Mouse (Mus musculus): ENCODE data around the gene Olfr270.

The Olfr270 gene

DNA sequence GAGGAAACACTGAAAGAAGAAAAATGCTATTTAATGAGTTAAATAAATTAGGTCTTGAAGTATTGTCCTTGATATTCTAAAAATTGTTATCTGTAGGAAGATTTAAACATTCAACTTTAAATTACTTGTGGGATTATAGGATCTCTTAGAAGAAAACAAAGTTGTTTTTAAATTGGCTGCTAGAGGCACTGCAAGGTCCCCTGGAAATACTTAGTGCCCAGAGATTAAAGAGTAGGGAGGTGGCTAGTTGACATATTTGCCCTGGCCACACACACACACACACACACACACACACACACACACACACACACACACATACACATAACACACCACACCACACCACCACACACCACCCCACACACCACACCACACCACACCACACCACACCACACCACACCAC is at the start of gene Olfr270:
TSS of gene Olfr270 (plus strand) at position 301 of the 400 bp plus-strand sequence.
- no peak for DNase-seq

DNA sequence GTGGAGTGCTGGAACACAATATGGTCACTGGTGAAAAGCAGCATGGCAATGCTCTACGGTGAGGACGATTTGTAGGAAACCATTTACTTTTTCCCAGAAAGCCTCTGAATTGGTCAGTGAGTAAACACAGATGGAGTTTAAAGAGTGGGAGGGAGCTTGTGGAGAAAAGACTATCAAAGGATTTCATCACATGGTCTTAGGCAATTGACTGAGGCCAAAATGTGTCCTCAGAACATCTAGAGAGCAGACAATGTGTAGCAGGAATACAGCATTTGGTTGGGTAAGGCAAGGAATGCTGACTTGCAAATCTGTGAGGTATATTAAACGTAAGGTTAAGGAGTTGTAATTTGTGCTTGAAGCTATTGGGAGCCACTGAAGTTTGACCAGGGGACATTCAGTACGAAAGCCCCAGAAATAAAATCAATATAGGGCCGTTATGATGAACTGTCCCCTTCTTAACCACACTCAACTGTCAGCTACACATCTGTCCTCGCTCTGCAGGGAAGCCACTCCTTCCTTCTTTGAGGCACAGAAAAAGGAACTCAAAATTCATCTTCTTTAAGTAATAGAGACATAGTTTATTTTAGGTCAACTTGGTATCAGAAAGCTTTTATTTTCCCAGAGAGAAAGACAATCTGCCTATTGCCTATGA is 47.6 kb upstream of the Olfr270 start:
- DNase-seq, result no peak

DNA sequence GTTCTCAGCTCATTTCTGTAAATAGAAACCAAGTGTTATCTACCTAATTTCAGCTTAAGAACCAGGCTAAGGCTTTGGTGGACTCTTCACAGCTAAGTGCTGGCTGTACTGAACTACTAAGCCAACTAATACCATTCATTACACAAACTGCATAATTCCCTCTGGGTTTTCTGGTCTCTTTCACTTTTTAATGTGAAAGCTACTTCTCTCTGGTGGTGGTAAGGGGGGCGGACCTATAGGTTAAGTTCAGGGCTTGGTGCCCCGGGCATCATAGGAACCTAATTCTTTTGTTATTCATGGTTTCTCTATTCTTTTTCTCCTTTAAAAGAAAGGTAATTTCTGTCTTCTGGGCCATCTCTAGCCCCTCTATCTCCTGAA is 47.0 kb upstream of the Olfr270 start:
- DNase-seq, result no peak

DNA sequence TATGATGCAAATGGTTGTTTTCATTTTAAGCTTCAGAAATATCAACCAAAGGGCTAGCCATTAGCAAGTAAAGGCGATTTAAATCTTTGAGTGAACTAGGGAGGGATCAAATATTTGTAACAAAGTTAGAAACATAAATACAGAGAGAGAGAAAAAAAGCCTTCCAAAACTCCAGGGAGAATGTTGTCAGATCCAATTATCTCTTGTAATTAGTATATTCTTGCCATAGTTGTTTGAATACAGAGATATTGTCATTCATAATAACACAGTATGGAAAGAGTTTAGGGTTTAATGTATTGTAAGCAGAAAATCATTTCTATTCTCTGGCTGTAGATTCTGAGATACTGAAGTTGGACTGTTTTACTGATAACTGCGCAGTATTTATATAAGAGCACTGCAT is 45.3 kb upstream of the Olfr270 start, which contains the start of gene Olfr272:
TSS of gene Olfr272 (minus strand) at position 101 of the 400 bp plus-strand sequence.
- DNase-seq, result no peak

DNA sequence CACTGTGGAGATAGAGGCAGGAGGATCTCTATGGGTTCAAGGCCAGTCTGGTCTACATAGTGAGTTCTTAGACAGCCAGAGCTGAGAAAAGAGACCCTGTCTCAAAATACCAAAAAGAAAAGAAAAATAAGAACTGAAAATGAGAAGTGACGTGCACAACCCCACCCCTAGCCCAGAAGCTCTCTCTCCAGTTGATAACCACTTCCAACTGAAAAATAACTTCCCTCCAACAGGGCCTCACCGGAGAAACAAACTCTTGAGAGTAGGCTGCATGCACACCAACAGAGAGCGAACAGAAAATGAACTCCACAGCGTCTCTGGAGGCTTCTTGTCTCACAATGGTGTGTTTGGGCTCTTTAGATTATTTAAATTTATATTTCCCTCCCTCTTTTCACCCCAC is 33.9 kb upstream of the Olfr270 start:
- DNase-seq, result no peak

DNA sequence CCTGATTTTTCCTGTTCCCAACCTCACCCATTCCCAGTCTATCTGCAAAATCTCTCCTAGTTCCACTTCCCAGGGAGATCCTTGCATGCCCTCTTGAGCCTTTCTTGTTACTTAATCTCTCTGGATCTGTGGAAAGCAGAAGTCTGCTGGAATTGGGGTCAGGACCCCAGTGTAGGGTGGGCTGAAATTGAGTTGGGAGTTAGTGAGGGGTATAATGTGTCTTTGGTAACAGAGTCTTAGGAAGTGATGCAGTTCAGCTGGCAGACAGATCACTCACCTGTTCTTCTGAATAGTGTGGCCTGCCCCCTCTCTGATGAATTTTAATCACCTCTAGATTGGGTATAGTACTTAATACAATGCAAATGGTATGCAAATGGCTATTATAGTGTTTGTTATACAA is 17.7 kb upstream of the Olfr270 start:
- DNase-seq, result no peak

DNA sequence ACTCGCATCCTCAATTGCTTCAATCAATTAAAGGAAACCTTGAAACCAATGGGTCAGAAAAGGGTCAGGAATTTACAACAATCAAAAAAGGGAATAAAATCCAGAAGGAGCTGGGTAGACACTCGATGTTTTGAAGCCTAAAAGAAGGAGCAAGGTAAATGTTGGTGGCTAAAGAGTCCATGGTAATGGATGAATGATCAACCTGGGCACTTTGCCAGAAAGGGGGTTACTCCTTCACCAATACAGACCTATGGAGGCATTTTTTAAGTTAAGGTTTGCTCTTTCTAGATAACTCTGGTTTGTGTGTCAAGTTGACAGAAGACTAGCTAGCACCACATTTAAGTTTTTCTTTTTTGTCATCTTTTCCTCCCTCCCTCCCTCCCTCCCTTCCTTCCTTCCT is 15.3 kb upstream of the Olfr270 start:
- no peak for DNase-seq

DNA sequence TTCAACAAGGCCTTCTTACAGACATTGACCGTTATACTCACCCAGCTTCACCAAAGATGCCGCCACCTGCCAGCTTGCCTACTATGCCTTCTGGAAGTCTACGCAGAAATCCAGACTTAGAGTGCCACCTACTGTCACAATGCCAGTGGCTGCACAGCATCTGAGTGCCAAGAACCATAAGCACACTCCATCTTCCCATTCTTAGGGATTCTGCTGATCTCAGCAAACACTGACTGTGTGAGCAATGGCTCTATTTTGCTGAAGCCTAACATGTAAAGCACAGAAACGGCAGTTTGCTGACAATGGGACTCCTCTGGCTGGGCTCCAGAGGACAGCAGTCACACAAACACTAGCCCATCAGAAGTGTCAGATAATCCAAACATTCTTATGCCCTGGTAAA is 5.7 kb upstream of the Olfr270 start:
- peak; percentile 15 to 37 for DNase-seq

DNA sequence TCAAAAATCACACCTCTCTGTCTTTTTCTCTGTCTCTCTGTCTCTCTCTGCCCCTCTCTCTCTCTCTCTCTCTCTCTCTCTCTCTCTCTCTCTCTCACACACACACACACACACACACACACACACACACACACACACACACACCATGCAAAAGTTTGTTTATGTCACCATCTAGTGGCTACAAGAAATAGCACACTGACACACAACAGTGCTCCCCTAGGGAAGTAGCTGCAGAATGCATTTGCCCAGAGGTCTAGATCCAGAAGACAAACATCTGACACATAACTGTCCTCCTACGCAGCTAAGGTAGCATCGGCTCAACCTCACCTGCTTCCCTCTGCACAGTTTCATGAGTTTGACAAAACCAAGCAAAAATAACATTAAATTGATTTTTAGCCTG is 20.9 kb downstream of the Olfr270 start:
- no peak for DNase-seq

DNA sequence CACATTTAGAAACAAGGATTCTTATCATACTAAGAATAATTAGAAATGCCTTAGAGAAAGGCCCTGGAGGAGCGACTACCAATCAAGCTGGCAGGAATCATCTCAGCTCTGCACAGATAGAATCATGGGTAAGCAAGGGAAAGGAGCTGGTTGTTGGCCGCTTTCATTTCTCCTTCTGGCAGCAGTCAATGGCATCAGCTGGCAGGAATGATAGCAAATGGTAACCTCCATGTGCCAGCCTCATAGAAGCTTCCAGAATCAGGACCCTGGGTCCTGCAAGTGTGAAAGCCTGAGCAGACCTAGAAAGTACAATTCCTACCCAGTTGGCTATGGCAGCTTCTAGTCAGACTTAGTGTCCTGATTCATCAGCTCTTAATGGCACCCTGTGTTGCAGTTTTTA is 21.9 kb downstream of the Olfr270 start:
- no peak for DNase-seq

DNA sequence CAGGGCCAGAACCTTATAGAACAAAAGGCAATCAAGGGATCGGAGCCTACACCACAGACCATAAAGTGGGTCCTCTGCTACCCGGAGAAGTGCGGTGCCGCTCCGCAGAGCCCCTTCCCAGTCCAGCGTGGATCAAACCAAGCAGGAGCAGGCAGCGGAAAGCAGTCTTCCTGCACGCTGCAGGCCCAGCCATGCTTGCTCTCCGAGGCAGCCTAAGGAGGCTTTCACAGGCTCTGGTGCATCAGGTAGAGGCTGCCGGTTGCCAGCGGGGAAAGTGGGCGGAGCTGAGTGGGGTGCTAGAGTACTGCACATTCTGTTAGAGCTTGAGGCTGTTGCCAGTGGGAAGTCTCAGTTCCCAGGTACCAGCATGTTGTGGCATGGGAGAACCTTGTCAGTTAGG is 24.9 kb downstream of the Olfr270 start, which contains the start of gene Nipsnap3a:
TSS of gene Nipsnap3a (plus strand) at position 25 of the 400 bp plus-strand sequence.
- peak; percentile 8 to 24 for DNase-seq

DNA sequence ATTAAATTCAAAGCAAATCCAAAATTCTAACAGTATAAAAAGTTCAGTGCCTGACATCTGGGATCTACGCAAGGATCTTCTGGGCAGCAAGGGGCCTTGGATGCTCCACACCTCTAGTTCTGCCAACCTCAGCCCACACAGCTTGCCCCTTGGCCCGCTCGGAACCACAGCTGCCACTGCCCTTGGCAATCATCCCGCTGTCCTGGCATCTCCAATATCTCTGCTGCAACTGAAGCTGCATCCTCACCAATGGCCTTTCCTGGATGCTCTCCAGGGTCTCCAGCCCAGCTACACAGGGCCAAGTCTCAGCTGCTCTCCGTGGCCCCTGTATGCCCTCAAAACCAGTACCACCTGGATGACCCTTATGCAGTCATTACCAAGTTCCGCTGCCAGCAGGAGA is 35.1 kb downstream of the Olfr270 start:
- no peak for DNase-seq

DNA sequence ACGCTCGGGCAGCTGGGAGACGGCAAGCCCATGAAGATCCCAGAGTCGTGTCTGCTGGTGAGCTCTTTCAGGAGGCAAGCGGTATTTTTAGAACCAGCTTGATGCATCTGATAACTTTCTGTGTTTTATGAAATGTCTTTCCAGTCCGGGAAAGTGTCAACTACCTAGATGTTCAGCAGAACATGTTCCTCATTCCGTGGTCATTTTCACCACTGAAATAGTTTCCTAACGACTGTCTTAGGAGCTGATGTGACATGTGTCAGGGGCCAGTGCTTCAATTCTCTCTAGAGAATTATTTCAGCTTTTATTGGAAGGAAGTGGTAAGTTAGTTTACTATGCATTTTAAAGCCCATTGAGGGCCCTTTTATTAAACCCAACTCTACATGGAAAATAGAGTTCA is 35.8 kb downstream of the Olfr270 start:
- no peak for DNase-seq

DNA sequence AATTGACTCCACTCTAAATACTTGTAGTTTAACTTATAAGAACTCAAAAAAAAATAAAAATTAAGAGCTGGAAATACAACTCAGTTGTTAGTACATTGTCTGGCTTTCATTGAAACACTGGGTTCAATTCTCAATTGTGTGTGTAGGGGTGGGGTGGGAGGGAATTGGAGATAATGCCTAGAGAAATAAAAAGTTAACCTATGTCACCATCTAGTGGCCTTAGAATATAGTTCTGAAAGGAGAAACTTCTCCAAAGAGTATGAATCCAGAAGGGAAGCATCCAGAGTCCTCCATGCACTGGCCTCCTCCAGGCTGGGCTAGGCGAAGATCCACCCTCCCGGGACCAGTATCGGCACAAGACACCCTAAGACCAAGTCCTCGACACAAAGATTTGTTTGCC is 44.8 kb downstream of the Olfr270 start:
- no peak for DNase-seq

DNA sequence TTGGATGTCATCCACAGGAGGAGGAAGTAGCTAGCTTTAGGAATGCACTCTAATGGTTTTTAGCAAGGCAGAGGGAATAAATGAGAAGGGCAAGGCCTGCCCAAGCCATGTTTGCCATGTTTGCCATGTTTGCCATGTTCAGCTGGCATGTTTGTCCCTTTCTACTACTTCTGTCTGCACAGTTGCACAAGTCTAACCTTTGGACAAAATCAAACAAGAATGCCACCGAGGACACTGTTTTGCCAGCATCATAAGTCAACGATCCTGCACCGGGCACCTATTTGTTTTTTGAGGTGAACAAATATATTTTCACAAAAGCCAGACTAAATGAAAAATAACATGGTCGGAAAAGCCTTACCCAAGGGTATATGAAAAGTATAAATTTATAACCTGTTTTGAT is 45.5 kb downstream of the Olfr270 start:
- DNase-seq, result no peak

DNA sequence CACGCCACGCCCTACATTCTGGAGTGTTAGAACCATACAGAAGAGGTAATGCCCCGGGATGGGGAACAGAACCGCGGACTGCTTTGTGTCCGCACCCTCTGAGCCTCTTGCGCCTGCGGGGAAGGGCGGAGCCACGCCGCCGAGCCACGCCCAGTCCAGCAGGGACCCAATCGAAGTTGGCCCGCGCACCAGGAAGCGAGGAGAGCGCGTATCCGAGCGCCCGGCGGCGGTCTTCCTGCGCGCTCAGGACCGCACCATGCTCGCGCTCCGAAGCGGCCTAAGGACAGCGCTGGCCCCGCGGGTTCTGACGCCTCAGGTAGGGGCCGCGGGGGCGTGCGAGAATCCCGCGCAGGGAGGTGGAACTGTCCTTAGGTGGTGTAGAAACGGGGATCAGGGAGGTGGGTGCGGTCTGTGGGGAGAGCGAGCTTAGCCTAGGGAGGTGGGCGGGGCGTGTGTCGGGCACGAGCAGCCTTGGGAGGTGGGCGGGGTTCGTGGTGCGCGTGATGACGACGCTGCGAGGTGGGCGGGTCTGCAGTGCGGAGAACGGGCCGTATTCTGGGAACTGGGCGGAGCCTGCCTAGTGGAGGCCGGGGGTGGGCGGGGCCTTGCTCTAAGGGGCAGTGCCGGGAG is 47.5 kb downstream of the Olfr270 start, which contains the start of gene Nipsnap3b:
TSS of gene Nipsnap3b (plus strand) at position 149 of the 630 bp plus-strand sequence.
- DNase-seq, result peak; percentile 97 to 98

DNA sequence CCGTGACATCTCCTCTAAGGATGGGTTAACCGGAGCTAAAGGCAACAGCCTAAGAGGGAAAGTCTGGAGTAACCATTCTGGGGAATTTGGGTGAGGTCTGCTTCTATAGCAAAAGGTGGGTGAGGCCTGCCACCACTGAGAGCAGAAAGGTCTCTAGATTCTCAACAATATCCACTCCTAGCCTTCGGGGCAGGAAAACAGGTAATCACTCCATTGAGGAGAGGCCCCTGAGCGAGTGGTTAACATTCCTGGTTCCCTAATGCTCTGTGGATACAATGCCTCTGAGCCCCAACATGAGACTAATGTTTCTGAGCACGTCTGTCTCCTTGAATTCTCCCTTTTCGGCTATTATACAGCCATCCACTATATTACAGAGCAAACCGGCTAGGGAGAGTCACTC is 50.1 kb downstream of the Olfr270 start:
- DNase-seq, result no peak

DNA sequence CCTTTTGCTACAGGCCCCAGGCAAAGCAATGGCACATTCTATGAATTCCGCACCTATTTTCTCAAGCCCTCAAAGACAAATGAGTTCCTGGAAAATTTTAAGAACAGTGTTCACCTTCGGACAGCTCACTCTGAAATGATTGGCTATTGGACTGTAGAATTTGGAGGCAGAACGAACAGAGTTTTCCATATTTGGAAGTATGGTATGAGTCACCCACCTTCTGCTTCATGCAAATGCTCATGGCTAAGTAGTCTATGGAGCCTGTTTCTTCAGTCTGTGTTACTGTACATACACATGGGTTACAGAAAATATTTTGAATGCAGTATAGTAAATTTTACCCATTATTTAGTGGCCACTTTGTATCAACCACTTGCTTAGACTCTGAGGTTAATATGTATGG is 50.7 kb downstream of the Olfr270 start:
- no peak for DNase-seq

DNA sequence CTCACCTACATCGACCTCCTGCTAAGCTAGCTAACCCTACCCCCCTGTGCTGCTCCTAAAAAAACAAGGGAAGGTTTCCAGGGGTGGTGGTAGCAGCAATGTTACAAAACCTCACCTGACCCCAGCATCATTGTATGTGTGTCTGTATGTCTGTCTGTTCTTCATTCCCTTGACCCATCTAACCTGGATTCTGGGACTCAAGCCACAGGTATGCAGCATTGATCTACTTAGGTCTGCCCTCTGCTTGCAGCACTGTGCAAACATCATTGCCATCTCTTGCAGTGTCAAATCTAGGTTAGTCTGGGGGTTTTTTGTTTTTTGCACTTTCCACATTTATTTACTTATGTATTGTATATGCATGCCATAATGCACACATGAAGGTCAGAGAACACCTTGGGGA is 54.0 kb downstream of the Olfr270 start:
- no peak for DNase-seq
